Mouse (Mus musculus) limb, embryonic 15.5 days (tissue): ENCODE results near the gene Pkdrej. TPM values are rescaled to one million over a fixed set of nuclear protein-coding genes. Genes with fewer than 3 reads are reported as not detected.

Experiments
- ATAC-seq: fragments of 200-750 bp; cut with Nextera tagmentation; 2 replicates; pipeline ENCODE4 v1.8.0; 2017; ENCODE audit warnings: low read depth, moderate TSS enrichment; ENCODE audit not compliant: insufficient number of reproducible peaks, low FRiP score, low TSS enrichment
- H3K27ac ChIP-seq: fragments of 300-500 bp; sonication (generic); 2 replicates; pipeline ENCODE4 v1.5.1; 2015; ENCODE audit warnings: moderate library complexity, mild to moderate bottlenecking, inconsistent platforms
- H3K27me3 ChIP-seq: fragments of 300-500 bp; sonication (generic); 2 replicates; pipeline ENCODE4 v1.6.1; 2015; ENCODE audit warnings: inconsistent platforms
- H3K36me3 ChIP-seq: fragments of 300-500 bp; sonication (generic); 2 replicates; pipeline ENCODE4 v1.6.1; 2015; ENCODE audit warnings: inconsistent platforms
- H3K4me1 ChIP-seq: fragments of 300-500 bp; sonication (generic); 2 replicates; pipeline ENCODE4 v1.6.1; 2015; ENCODE audit warnings: inconsistent platforms
- H3K4me2 ChIP-seq: fragments of 300-500 bp; sonication (generic); 2 replicates; pipeline ENCODE4 v1.6.1; 2015; ENCODE audit warnings: mild to moderate bottlenecking, inconsistent platforms
- H3K4me3 ChIP-seq: fragments of 300-500 bp; sonication (generic); 2 replicates; pipeline ENCODE4 v1.5.1; 2015; ENCODE audit warnings: mild to moderate bottlenecking, inconsistent platforms
- H3K9ac ChIP-seq: fragments of 300-500 bp; sonication (generic); 2 replicates; pipeline ENCODE4 v1.6.1; 2015; ENCODE audit warnings: inconsistent platforms
- H3K9me3 ChIP-seq: fragments of 300-500 bp; sonication (generic); 2 replicates; pipeline ENCODE4 v1.6.1; 2016; ENCODE audit warnings: inconsistent platforms
- WGBS: fragments of 180-500 bp; shearing (Covaris S2); methylation state at CpG from one replicate; pipeline ENCODE4 v1.1.7; 2015; 5-methylcytosine and 5-hydroxymethylcytosine counted together
- polyA plus RNA-seq: library from polyadenylated mRNA; unstranded; fragments of >200 nt; fragmentation: Nextera tagmentation; extraction: Ambion mirVana; gene quantifications from 2 replicates; pipeline ENCODE4 v1.2.1, GENCODE M21; 2015

Gene Pkdrej
- polyA plus RNA-seq, 1 experiment from 2014 or later = 0.24 TPM

GRCm38 (mm10) chr15:85832599-85832998, 11.1 kb upstream of the Pkdrej start:
- H3K27ac ChIP-seq = peak overlapping the region; percentile 73
- no peak for ATAC-seq
- H3K4me3 ChIP-seq = peak overlapping the region; percentile 64
- H3K36me3 ChIP-seq = no peaks in the 10 kb centered on the region
- 41% methylated on average over 8 of the region's 8 CpGs for WGBS
- H3K27me3 ChIP-seq = no peaks in the 10 kb centered on the region
- peak overlapping the region; percentile 56 for H3K9ac ChIP-seq
- peaks cover 17% of the 10 kb centered on the region for H3K4me1 ChIP-seq
- peak overlapping the region; percentile 83 for H3K4me2 ChIP-seq
- no peaks in the 10 kb centered on the region for H3K9me3 ChIP-seq

- peak within 1 kb of the TSS; percentile 64 for H3K4me3 ChIP-seq
- no peaks in the 10 kb centered on the region for H3K36me3 ChIP-seq
- peak; percentile 74; the same call in 1 of the 2 replicates for ATAC-seq
- peak within 1 kb of the TSS; percentile 83 for H3K4me2 ChIP-seq
- H3K4me1 ChIP-seq = peaks cover 17% of the 10 kb centered on the region
- no peaks in the 10 kb centered on the region for H3K9me3 ChIP-seq
- H3K9ac ChIP-seq = peak within 1 kb of the TSS; percentile 56
- H3K27ac ChIP-seq = peak within 1 kb of the TSS; percentile 73
- WGBS = under 1% methylated on average over 27 of the region's 27 CpGs
- H3K27me3 ChIP-seq = no peaks in the 10 kb centered on the region
Observed at GRCm38 (mm10) chr15:85831954-85832590, 10.5 kb upstream of the Pkdrej start, which contains the start of gene Ttc38. TSS of gene Ttc38 (plus strand) at chr15:85832306.

- no peaks in the 10 kb centered on the region for H3K36me3 ChIP-seq
- H3K4me2 ChIP-seq = no peak overlapping the region
Observed at GRCm38 (mm10) chr15:85829470-85829869, 7.9 kb upstream of the Pkdrej start.

GRCm38 (mm10) chr15:85828071-85828470, 6.5 kb upstream of the Pkdrej start:
- Histone ChIP-seq H3K36me3 (no peaks in the 10 kb centered on the region), H3K27me3 (no peaks in the 10 kb centered on the region), H3K9me3 (no peaks in the 10 kb centered on the region), H3K4me3 (no peak overlapping the region), H3K4me2 (no peak overlapping the region), H3K4me1 (peaks cover 16% of the 10 kb centered on the region), H3K9ac (no peak overlapping the region), H3K27ac (no peak overlapping the region)
- 86% methylated on average over 4 of the region's 4 CpGs for WGBS
- ATAC-seq = no peak

More at GRCm38 (mm10) chr15:85829470-85829869, 7.9 kb upstream of the Pkdrej start:
- H3K4me1 ChIP-seq = peaks cover 17% of the 10 kb centered on the region
- 82% methylated on average over 5 of the region's 5 CpGs for WGBS
- no peaks in the 10 kb centered on the region for H3K27me3 ChIP-seq
- no peak overlapping the region for H3K27ac ChIP-seq
- no peak overlapping the region for H3K9ac ChIP-seq
- H3K9me3 ChIP-seq = no peaks in the 10 kb centered on the region
- no peak for ATAC-seq
- H3K4me3 ChIP-seq = no peak overlapping the region

- Histone ChIP-seq H3K4me2 (no peak overlapping the region), H3K4me1 (peaks cover 10% of the 10 kb centered on the region), H3K9ac (no peak overlapping the region), H3K4me3 (no peak overlapping the region), H3K9me3 (no peaks in the 10 kb centered on the region), H3K27ac (no peak overlapping the region), H3K36me3 (no peaks in the 10 kb centered on the region), H3K27me3 (no peaks in the 10 kb centered on the region)
- no peak for ATAC-seq
- 56% methylated on average over 5 of the region's 5 CpGs for WGBS
Observed at GRCm38 (mm10) chr15:85826676-85827075, 5.1 kb upstream of the Pkdrej start.

- peak; percentile 24; the same call in 1 of the 2 replicates for ATAC-seq
- 10% methylated on average over 4 of the region's 4 CpGs for WGBS
Observed at GRCm38 (mm10) chr15:85822011-85822359, 451 bp upstream of the Pkdrej start.

GRCm38 (mm10) chr15:85813428-85813827, 8.1 kb downstream of the Pkdrej start:
- 70% methylated on average over 10 of the region's 10 CpGs for WGBS
- no peak overlapping the region for H3K4me3 ChIP-seq
- H3K36me3 ChIP-seq = no peaks in the 10 kb centered on the region
- no peak for ATAC-seq
- H3K4me2 ChIP-seq = no peak overlapping the region
- H3K27ac ChIP-seq = no peak overlapping the region
- no peak overlapping the region for H3K9ac ChIP-seq
- peaks cover 11% of the 10 kb centered on the region for H3K4me1 ChIP-seq
- no peaks in the 10 kb centered on the region for H3K27me3 ChIP-seq
- H3K9me3 ChIP-seq = no peaks in the 10 kb centered on the region; the same call in 1 of the 2 replicates

More at GRCm38 (mm10) chr15:85822011-85822359, 451 bp upstream of the Pkdrej start:
- Histone ChIP-seq H3K9me3 (no peaks in the 10 kb centered on the region), H3K36me3 (no peaks in the 10 kb centered on the region), H3K9ac (peak overlapping the region; percentile 64), H3K4me3 (peak overlapping the region; percentile 52), H3K4me2 (peak overlapping the region; percentile 93), H3K27ac (no peak overlapping the region), H3K27me3 (peaks cover 12% of the 10 kb centered on the region; the same call in 1 of the 2 replicates), H3K4me1 (peaks cover 13% of the 10 kb centered on the region)

- peaks cover 5% of the 10 kb centered on the region; the same call in 1 of the 2 replicates for H3K36me3 ChIP-seq
- peak within 1 kb of the TSS; percentile 92 for H3K27ac ChIP-seq
- no peaks in the 10 kb centered on the region; the same call in 1 of the 2 replicates for H3K9me3 ChIP-seq
- ATAC-seq = peak; percentile 91
- H3K27me3 ChIP-seq = no peaks in the 10 kb centered on the region
- peak within 1 kb of the TSS; percentile 62 for H3K4me3 ChIP-seq
- peak within 1 kb of the TSS; percentile 69 for H3K4me2 ChIP-seq
- 2% methylated on average over 36 of the region's 36 CpGs for WGBS
- peaks cover 11% of the 10 kb centered on the region for H3K4me1 ChIP-seq
- peak within 1 kb of the TSS; percentile 59 for H3K9ac ChIP-seq
Observed at GRCm38 (mm10) chr15:85811535-85812277, 9.8 kb downstream of the Pkdrej start, which contains the start of gene Cdpf1. TSS of gene Cdpf1 (minus strand) at chr15:85811697.

GRCm38 (mm10) chr15:85810806-85811521, 10.6 kb downstream of the Pkdrej start:
- peaks cover 5% of the 10 kb centered on the region; the same call in 1 of the 2 replicates for H3K36me3 ChIP-seq
- H3K4me1 ChIP-seq = peaks cover 11% of the 10 kb centered on the region
- peak overlapping the region; percentile 62 for H3K4me3 ChIP-seq
- no peaks in the 10 kb centered on the region for H3K27me3 ChIP-seq
- H3K27ac ChIP-seq = peak overlapping the region; percentile 92
- peak; percentile 75 for ATAC-seq
- WGBS = 5% methylated on average over 35 of the region's 36 CpGs
- H3K9me3 ChIP-seq = no peaks in the 10 kb centered on the region; the same call in 1 of the 2 replicates
- peak overlapping the region; percentile 59 for H3K9ac ChIP-seq
- peak overlapping the region; percentile 69 for H3K4me2 ChIP-seq

GRCm38 (mm10) chr15:85810462-85810805, 11.1 kb downstream of the Pkdrej start:
- peak overlapping the region; percentile 59; the same call in 1 of the 2 replicates for H3K9ac ChIP-seq
- 80% methylated on average over 5 of the region's 5 CpGs for WGBS
- peaks cover 11% of the 10 kb centered on the region for H3K4me1 ChIP-seq
- no peak overlapping the region for H3K27ac ChIP-seq
- ATAC-seq = no peak
- H3K36me3 ChIP-seq = peaks cover 5% of the 10 kb centered on the region; the same call in 1 of the 2 replicates
- no peaks in the 10 kb centered on the region for H3K27me3 ChIP-seq
- H3K9me3 ChIP-seq = no peaks in the 10 kb centered on the region
- H3K4me2 ChIP-seq = peak overlapping the region; percentile 69
- H3K4me3 ChIP-seq = peak overlapping the region; percentile 62

- Histone ChIP-seq H3K36me3 (peaks cover 5% of the 10 kb centered on the region; the same call in 1 of the 2 replicates), H3K27ac (no peak overlapping the region), H3K9me3 (no peaks in the 10 kb centered on the region), H3K4me3 (no peak overlapping the region), H3K9ac (no peak overlapping the region), H3K4me1 (peaks cover 11% of the 10 kb centered on the region), H3K27me3 (no peaks in the 10 kb centered on the region), H3K4me2 (no peak overlapping the region)
- no peak for ATAC-seq
- WGBS = 84% methylated on average over 12 of the region's 12 CpGs
Observed at GRCm38 (mm10) chr15:85809091-85809490, 12.4 kb downstream of the Pkdrej start.
